Mouse (Mus musculus): ENCODE measurements around the gene Htr2c. TPM values are rescaled to one million over a fixed set of nuclear protein-coding genes. Genes with fewer than 3 reads are reported as not detected.

The Htr2c gene
- polyA plus RNA-seq, 1 experiment from 2014 or later = 0.08 TPM

DNA sequence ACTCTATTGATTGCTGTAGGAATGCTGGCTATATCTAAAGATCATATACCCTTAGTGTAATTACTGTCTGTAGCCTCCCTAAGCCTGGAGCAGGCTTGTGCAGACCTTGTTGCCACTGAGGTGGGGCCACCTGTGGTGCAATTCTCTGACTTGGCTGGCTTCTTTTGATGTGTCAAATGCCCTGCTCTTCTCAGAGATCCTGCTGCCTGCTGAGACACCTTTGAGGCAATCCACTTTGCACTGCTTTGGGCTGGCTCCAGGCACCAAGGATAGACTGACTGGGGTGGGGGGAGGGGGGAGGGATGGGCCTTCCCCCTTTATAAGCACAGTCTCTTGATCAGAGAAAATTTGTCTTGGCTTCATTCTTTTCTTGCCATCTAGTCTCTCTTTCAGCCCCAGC, 252.9 kb downstream of the Htr2c start:
- DNase-seq (ENCODE audit: low spot score) (no peak), ATAC-seq (ENCODE audit: low FRiP score, low TSS enrichment) (no peak)
- H3K9ac ChIP-seq (ENCODE audit: low read length) = no peak overlapping the region
- no peak overlapping the region for H3K27ac ChIP-seq (replicated peaks)
- TF ChIP-seq CTCF (IDR thresholded peaks at IDR 0.05; ENCODE audit: low read depth) (no peak), EP300 (optimal IDR thresholded peaks at IDR 0.05) (no peak)
- no peaks in the 10 kb centered on the region for H3K36me3 ChIP-seq (ENCODE audit: control insufficient read depth, insufficient read depth, low read length)
- no peaks in the 10 kb centered on the region for H3K27me3 ChIP-seq (ENCODE audit: control insufficient read depth, insufficient read depth, low read length)
- no peaks in the 10 kb centered on the region for H3K4me1 ChIP-seq (replicated peaks; ENCODE audit: control insufficient read depth, insufficient read depth)
- no peaks in the 10 kb centered on the region for H3K9me3 ChIP-seq (ENCODE audit: control insufficient read depth, low read length)
- H3K4me2 ChIP-seq (replicated peaks; ENCODE audit: low read depth) = no peak overlapping the region
- no peak overlapping the region for H3K4me3 ChIP-seq (ENCODE audit: low read depth, low read length)

GRCm38 (mm10) chrX:147217382-147218013, 255.2 kb downstream of the Htr2c start:
- no peak for DNase-seq (ENCODE audit: low spot score)
- no peaks in the 10 kb centered on the region for H3K36me3 ChIP-seq (ENCODE audit: control insufficient read depth, insufficient read depth, low read length)

GRCm38 (mm10) chrX:147238806-147239542, 276.7 kb downstream of the Htr2c start:
- ATAC-seq (ENCODE audit: low FRiP score, low TSS enrichment) (no peak), DNase-seq (ENCODE audit: low spot score) (no peak)
- no peak overlapping the region for H3K27ac ChIP-seq (replicated peaks)
- H3K4me1 ChIP-seq (replicated peaks; ENCODE audit: control insufficient read depth, insufficient read depth) = no peaks in the 10 kb centered on the region
- TF ChIP-seq EP300 (optimal IDR thresholded peaks at IDR 0.05) (no peak), CTCF (IDR thresholded peaks at IDR 0.05; ENCODE audit: low read depth) (no peak)
- 57% methylated on average over 2 of the region's 2 CpGs for WGBS
- H3K9me3 ChIP-seq (ENCODE audit: control insufficient read depth, low read length) = no peaks in the 10 kb centered on the region
- no peaks in the 10 kb centered on the region for H3K27me3 ChIP-seq (ENCODE audit: control insufficient read depth, insufficient read depth, low read length)
- H3K36me3 ChIP-seq (ENCODE audit: control insufficient read depth, insufficient read depth, low read length) = no peaks in the 10 kb centered on the region
- no peak overlapping the region for H3K9ac ChIP-seq (ENCODE audit: low read length)
- no peak overlapping the region for H3K4me3 ChIP-seq (ENCODE audit: low read depth, low read length)
- H3K4me2 ChIP-seq (replicated peaks; ENCODE audit: low read depth) = no peak overlapping the region

More at GRCm38 (mm10) chrX:147217382-147218013, 255.2 kb downstream of the Htr2c start:
- Histone ChIP-seq H3K4me2 (replicated peaks; ENCODE audit: low read depth) (no peak overlapping the region), H3K9ac (ENCODE audit: low read length) (no peak overlapping the region), H3K4me1 (replicated peaks; ENCODE audit: control insufficient read depth, insufficient read depth) (no peaks in the 10 kb centered on the region), H3K9me3 (ENCODE audit: control insufficient read depth, low read length) (no peaks in the 10 kb centered on the region), H3K4me3 (ENCODE audit: low read depth, low read length) (no peak overlapping the region), H3K27me3 (ENCODE audit: control insufficient read depth, insufficient read depth, low read length) (no peaks in the 10 kb centered on the region), H3K27ac (replicated peaks) (no peak overlapping the region)
- no peak for ATAC-seq (ENCODE audit: low FRiP score, low TSS enrichment)
- TF ChIP-seq EP300 (optimal IDR thresholded peaks at IDR 0.05) = no peak
- TF ChIP-seq CTCF (IDR thresholded peaks at IDR 0.05; ENCODE audit: low read depth) = no peak
- WGBS = 51% methylated on average over 3 of the region's 3 CpGs

MicroRNA genes within 50 kb of the gene (microRNA counts, 519-probe panel; counts per million panel counts)
- microRNA mmu-miR-448 (not detected), microRNA mmu-miR-764-3p (not detected), microRNA mmu-miR-764-5p (not detected)

Small RNA genes lying within 50 kb of the gene (microRNA-seq; reads per million reads assigned to microRNA genes)
- gene Gm22650 = not detected
- gene Gm24627 = not detected
- 1.6 reads per million for gene Mir1264
- gene Mir1298 = 8.0 reads per million, percentile 13 among the genes with 10 or more reads in this experiment
- not detected for gene Mir1912
- 2.6 reads per million for gene Mir448
- not detected for gene Mir764

Measured in stomach, postnatal 0 days (tissue).